Mouse (Mus musculus): ENCODE results near the gene Cacnb4. TPM values are rescaled to one million over a fixed set of nuclear protein-coding genes. Genes with fewer than 3 reads are reported as not detected.

Gene Cacnb4
- polyA plus RNA-seq, 1 experiment from 2014 or later = 2.8 TPM

DNA sequence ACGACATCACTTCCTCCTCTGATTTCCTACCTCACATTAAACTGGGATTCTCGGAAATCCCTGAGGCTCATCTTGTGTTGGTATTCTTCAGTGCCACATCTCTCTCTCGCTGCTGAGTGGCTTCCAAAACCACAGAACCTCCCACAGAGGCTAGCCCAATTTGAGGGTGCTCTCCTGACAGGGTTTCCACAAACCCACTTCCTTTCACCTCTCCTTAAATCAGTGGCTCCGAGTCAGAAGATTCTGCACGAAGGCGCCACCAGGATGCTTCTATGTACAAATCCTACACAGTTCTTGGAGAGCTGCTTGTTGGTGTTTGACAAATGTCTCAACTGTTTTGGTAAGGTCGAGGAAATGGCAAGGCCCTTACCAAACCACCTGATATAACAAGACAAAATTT, 115.5 kb downstream of the Cacnb4 start:
- ATAC-seq (ENCODE audit: low FRiP score) (no peak), DNase-seq (ENCODE audit: low spot score, missing footprints) (no peak)
- H3K36me3 ChIP-seq (ENCODE audit: control insufficient read depth, insufficient read depth, low read length) = no peaks in the 10 kb centered on the region
- no peaks in the 10 kb centered on the region for H3K27me3 ChIP-seq (ENCODE audit: control insufficient read depth, insufficient read depth, low read length)
- no peak overlapping the region for H3K4me2 ChIP-seq
- H3K4me3 ChIP-seq (ENCODE audit: low read depth, low read length) = no peak overlapping the region
- no peak overlapping the region for H3K9ac ChIP-seq (ENCODE audit: low read length)
- peaks cover 2% of the 10 kb centered on the region; the same call in 1 of the 2 replicates for H3K4me1 ChIP-seq (ENCODE audit: control insufficient read depth, insufficient read depth, low read length)
- H3K9me3 ChIP-seq (ENCODE audit: control insufficient read depth, low read length) = no peaks in the 10 kb centered on the region
- 84% methylated on average over 7 of the region's 7 CpGs for WGBS
- H3K27ac ChIP-seq (ENCODE audit: low read depth, low read length) = no peak overlapping the region

DNA sequence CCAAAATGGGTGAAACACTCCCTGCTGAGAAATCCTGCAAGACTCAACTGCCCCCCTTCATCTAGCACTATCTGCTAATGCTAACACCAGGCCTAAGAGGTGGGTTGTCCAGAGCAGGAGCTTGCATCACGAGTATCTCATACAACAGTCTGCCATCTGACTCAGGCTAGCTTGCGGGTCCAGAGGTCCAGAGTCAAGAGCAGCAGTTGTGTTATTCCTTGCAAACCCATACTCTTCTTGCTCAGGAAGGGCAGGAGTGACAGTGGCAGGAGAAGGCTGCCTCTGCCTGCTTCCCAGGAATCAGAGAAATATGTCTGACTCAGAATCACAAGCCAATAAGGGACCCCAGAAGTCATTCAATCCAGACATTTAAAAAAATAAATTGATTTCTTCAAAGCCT, 116.4 kb downstream of the Cacnb4 start:
- Histone ChIP-seq H3K4me1 (ENCODE audit: control insufficient read depth, insufficient read depth, low read length) (peaks cover 2% of the 10 kb centered on the region; the same call in 1 of the 2 replicates), H3K9me3 (ENCODE audit: control insufficient read depth, low read length) (no peaks in the 10 kb centered on the region), H3K4me3 (ENCODE audit: low read depth, low read length) (no peak overlapping the region), H3K36me3 (ENCODE audit: control insufficient read depth, insufficient read depth, low read length) (no peaks in the 10 kb centered on the region), H3K27me3 (ENCODE audit: control insufficient read depth, insufficient read depth, low read length) (no peaks in the 10 kb centered on the region), H3K4me2 (no peak overlapping the region), H3K27ac (ENCODE audit: low read depth, low read length) (no peak overlapping the region), H3K9ac (ENCODE audit: low read length) (no peak overlapping the region)
- no peak for ATAC-seq (ENCODE audit: low FRiP score)
- no peak for DNase-seq (ENCODE audit: low spot score, missing footprints)
- 76% methylated on average over 2 of the region's 2 CpGs for WGBS

DNA sequence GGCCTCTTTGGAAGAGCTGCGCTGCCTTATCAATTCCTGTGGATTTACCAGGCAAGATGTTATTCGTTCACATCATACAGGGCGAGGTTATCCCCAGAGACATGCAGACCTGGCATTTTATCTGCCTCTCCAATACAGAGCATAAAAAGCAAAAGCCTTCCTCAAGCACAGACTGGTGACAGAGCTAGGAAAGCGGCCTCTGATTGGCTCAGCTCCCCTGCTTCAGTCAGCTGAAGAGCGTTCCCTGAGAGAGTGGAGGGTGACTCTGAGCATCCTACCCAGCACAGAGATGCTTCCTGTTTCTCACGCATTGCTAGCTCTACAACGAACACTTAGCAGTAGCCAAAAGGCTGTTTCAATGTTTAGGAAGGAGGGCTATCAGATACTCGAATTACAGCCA, 118.2 kb downstream of the Cacnb4 start:
- peak overlapping the region; percentile 27 for H3K4me2 ChIP-seq
- ATAC-seq (ENCODE audit: low FRiP score) (peak; percentile 93), DNase-seq (ENCODE audit: low spot score, missing footprints) (no peak)
- H3K9ac ChIP-seq (ENCODE audit: low read length) = no peak overlapping the region; the same call in 1 of the 2 replicates
- no peak overlapping the region; the same call in 1 of the 2 replicates for H3K27ac ChIP-seq (ENCODE audit: low read depth, low read length)
- no peaks in the 10 kb centered on the region for H3K9me3 ChIP-seq (ENCODE audit: control insufficient read depth, low read length)
- H3K36me3 ChIP-seq (ENCODE audit: control insufficient read depth, insufficient read depth, low read length) = no peaks in the 10 kb centered on the region
- WGBS = 50% methylated on average over 8 of the region's 8 CpGs
- peaks cover 2% of the 10 kb centered on the region; the same call in 1 of the 2 replicates for H3K4me1 ChIP-seq (ENCODE audit: control insufficient read depth, insufficient read depth, low read length)
- H3K4me3 ChIP-seq (ENCODE audit: low read depth, low read length) = no peak overlapping the region
- no peaks in the 10 kb centered on the region for H3K27me3 ChIP-seq (ENCODE audit: control insufficient read depth, insufficient read depth, low read length)

DNA sequence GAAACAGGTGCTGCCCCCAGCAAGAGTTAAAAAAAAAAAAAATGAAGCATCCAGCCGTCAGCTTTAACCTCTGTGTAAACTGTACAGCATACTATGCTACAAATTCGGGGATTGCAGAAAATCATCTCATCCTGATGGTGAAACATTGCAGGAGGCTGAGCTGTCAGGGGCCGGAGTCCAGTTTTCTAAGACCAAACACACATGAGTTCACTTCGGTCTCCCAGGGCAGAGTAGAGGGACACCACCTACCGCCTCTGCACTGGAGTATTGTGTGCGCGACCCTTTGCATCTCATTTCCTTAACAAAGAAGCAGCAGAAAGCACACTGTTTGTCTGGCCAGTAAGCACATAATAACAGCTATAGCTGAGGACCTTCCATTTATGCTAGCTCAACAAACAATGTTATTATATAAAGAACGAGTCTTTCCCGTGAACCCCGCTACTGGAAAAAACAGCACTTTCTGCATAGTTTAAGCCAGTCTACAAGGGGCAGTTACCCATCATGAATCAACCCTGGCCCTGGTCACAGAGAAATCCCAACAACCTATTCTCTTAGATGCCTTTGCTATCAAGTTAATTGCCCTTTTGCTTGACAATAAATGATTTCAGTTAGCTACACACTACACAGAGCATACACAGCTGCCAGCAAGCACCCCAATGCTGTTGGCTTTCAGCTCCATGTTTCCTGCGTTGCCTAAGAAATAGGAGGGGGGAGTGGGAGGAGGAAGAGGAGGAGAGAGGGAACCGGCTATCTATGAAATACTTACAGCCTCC, 118.9 kb downstream of the Cacnb4 start:
- H3K9me3 ChIP-seq (ENCODE audit: control insufficient read depth, low read length) = no peaks in the 10 kb centered on the region
- H3K36me3 ChIP-seq (ENCODE audit: control insufficient read depth, insufficient read depth, low read length) = no peaks in the 10 kb centered on the region
- WGBS = 49% methylated on average over 12 of the region's 12 CpGs
- peaks cover 2% of the 10 kb centered on the region; the same call in 1 of the 2 replicates for H3K4me1 ChIP-seq (ENCODE audit: control insufficient read depth, insufficient read depth, low read length)
- H3K9ac ChIP-seq (ENCODE audit: low read length) = peak overlapping the region; percentile 6; the same call in 1 of the 2 replicates
- peak overlapping the region; percentile 27 for H3K4me2 ChIP-seq
- H3K27me3 ChIP-seq (ENCODE audit: control insufficient read depth, insufficient read depth, low read length) = no peaks in the 10 kb centered on the region
- peak; percentile 89 for DNase-seq (ENCODE audit: low spot score, missing footprints)
- H3K4me3 ChIP-seq (ENCODE audit: low read depth, low read length) = peak overlapping the region; percentile 9
- no peak overlapping the region; the same call in 1 of the 2 replicates for H3K27ac ChIP-seq (ENCODE audit: low read depth, low read length)
- peak; percentile 77 for ATAC-seq (ENCODE audit: low FRiP score)

DNA sequence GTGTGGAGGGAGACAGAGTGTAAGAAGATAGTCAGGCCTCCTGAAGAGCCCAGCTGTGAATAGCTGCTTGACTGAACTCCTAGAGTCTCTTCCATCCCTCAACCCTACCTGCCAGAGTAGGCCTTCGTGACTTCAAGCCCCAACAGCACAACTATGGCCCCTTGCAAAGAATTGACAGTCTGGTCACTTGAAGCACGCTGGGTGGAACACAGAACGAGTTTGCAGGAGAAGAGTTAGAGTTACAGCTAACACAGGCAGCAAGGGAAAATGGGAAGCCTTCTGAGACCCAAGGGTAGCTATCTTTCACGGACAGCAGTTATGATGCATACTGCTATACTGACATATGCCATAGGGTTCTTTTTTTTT, 119.7 kb downstream of the Cacnb4 start:
- Histone ChIP-seq H3K4me1 (ENCODE audit: control insufficient read depth, insufficient read depth, low read length) (peaks cover 2% of the 10 kb centered on the region; the same call in 1 of the 2 replicates), H3K36me3 (ENCODE audit: control insufficient read depth, insufficient read depth, low read length) (no peaks in the 10 kb centered on the region), H3K4me2 (peak overlapping the region; percentile 27), H3K4me3 (ENCODE audit: low read depth, low read length) (peak overlapping the region; percentile 9; the same call in 1 of the 2 replicates), H3K27me3 (ENCODE audit: control insufficient read depth, insufficient read depth, low read length) (no peaks in the 10 kb centered on the region), H3K9me3 (ENCODE audit: control insufficient read depth, low read length) (no peaks in the 10 kb centered on the region), H3K9ac (ENCODE audit: low read length) (no peak overlapping the region), H3K27ac (ENCODE audit: low read depth, low read length) (no peak overlapping the region)
- ATAC-seq (ENCODE audit: low FRiP score) = no peak
- no peak for DNase-seq (ENCODE audit: low spot score, missing footprints)
- WGBS = 83% methylated on average over 4 of the region's 4 CpGs

DNA sequence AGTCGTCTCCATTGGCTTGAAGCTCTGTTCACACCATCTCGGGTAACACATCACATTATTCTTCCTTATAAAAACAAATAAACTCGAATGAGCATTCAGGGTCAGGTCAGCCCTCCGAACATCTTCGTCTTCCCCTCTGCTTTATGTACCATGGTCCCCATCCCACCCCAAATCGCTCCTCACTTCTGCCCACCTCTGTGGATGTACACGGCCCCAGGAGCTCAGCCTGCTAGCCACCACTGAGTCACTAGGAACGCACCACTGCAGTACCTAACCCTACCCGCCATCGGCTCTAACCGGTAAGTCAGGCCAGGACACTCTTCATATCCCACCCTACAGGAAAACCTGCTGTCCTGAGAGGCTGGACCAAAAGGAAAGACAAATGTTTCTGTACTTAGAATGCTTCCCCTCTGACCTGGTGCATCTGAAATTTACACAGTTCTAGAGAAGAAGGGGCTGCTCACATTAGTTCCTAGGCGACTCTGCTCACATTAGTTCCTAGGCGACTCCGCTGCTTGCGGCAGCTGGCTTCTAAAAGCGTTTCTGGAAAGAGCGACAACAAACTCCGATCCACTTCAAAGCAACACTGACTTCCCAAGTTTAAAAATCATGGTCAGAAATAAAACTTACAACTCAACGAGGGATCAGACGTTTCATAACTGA, 120.2 kb downstream of the Cacnb4 start:
- Histone ChIP-seq H3K27ac (ENCODE audit: low read depth, low read length) (no peak overlapping the region), H3K4me1 (ENCODE audit: control insufficient read depth, insufficient read depth, low read length) (peaks cover 2% of the 10 kb centered on the region; the same call in 1 of the 2 replicates), H3K9me3 (ENCODE audit: control insufficient read depth, low read length) (no peaks in the 10 kb centered on the region), H3K4me3 (ENCODE audit: low read depth, low read length) (no peak overlapping the region), H3K9ac (ENCODE audit: low read length) (no peak overlapping the region; the same call in 1 of the 2 replicates), H3K36me3 (ENCODE audit: control insufficient read depth, insufficient read depth, low read length) (no peaks in the 10 kb centered on the region), H3K4me2 (peak overlapping the region; percentile 27), H3K27me3 (ENCODE audit: control insufficient read depth, insufficient read depth, low read length) (no peaks in the 10 kb centered on the region)
- 90% methylated on average over 20 of the region's 20 CpGs for WGBS
- ATAC-seq (ENCODE audit: low FRiP score) (no peak), DNase-seq (ENCODE audit: low spot score, missing footprints) (no peak)

DNA sequence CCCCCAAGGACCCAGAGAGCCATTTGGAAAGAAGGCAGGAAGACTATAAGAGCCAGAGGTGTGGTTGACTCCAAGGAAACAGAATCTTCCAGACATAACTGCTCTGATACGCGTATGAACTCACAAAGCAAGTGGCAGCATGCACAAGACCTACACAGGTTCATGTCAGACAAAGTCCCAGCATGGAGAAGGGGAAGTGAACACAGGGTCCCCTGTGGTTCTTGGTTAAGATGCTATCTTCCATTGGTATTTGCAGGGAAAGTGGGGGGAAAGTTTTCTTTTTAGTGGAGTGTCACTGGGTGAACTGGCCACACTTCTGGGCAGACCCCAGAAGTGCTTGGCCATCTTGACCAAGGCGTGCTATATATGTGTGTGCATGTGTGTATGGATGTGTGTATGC, 128.2 kb downstream of the Cacnb4 start:
- Histone ChIP-seq H3K36me3 (ENCODE audit: control insufficient read depth, insufficient read depth, low read length) (no peaks in the 10 kb centered on the region), H3K4me2 (no peak overlapping the region), H3K4me1 (ENCODE audit: control insufficient read depth, insufficient read depth, low read length) (no peaks in the 10 kb centered on the region), H3K27me3 (ENCODE audit: control insufficient read depth, insufficient read depth, low read length) (no peaks in the 10 kb centered on the region), H3K27ac (ENCODE audit: low read depth, low read length) (no peak overlapping the region), H3K9me3 (ENCODE audit: control insufficient read depth, low read length) (no peaks in the 10 kb centered on the region), H3K4me3 (ENCODE audit: low read depth, low read length) (no peak overlapping the region), H3K9ac (ENCODE audit: low read length) (no peak overlapping the region)
- DNase-seq (ENCODE audit: low spot score, missing footprints) = no peak
- no peak for ATAC-seq (ENCODE audit: low FRiP score)
- WGBS = 94% methylated on average over 3 of the region's 3 CpGs

DNA sequence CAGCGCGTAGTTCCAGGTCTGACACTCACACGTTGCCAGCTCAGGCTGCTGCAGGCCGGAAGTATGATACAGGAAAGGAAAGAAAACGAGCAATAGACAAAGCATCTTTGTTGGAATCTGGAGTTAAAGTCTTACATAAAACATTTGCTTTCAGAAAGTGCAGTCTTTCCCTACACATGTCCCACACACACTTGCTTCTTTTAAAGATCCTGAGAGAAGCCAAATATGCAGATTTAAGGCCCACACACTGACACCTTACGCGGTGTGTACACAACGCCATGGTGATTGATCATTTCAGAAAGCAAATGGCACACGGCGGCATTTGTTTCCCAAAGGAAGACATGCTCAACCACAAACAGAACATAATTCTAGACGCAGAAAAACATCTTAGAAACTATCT, 129.3 kb downstream of the Cacnb4 start:
- no peak overlapping the region for H3K4me2 ChIP-seq

DNA sequence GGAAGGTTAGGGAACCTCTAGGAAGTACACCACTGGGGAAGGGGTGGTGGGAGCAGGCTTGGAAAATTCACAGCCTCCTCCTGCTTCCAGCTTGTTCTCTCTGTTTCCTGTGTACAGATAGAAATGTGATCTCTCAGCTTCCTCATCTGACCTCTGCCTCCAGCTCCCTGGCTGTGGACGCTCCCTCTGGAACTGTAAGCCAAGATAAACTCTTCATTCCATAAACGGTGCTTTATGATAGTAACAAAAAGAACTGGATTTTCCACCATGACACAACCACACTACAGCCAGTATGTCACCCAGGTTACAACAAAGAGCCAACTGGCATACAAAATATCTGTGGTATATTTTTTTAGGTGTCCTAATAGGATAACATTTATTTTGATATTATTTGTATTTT, 132.1 kb downstream of the Cacnb4 start:
- 88% methylated on average over 2 of the region's 2 CpGs for WGBS
- no peak overlapping the region for H3K4me3 ChIP-seq (ENCODE audit: low read depth, low read length)
- H3K27ac ChIP-seq (ENCODE audit: low read depth, low read length) = no peak overlapping the region
- no peak for ATAC-seq (ENCODE audit: low FRiP score)
- no peak for DNase-seq (ENCODE audit: low spot score, missing footprints)
- no peaks in the 10 kb centered on the region for H3K27me3 ChIP-seq (ENCODE audit: control insufficient read depth, insufficient read depth, low read length)
- H3K4me2 ChIP-seq = no peak overlapping the region
- no peaks in the 10 kb centered on the region for H3K36me3 ChIP-seq (ENCODE audit: control insufficient read depth, insufficient read depth, low read length)
- H3K9me3 ChIP-seq (ENCODE audit: control insufficient read depth, low read length) = no peaks in the 10 kb centered on the region
- H3K4me1 ChIP-seq (ENCODE audit: control insufficient read depth, insufficient read depth, low read length) = no peaks in the 10 kb centered on the region
- H3K9ac ChIP-seq (ENCODE audit: low read length) = no peak overlapping the region

More for the DNA sequence above, 129.3 kb downstream of the Cacnb4 start:
- H3K4me1 ChIP-seq (ENCODE audit: control insufficient read depth, insufficient read depth, low read length) = no peaks in the 10 kb centered on the region
- H3K27me3 ChIP-seq (ENCODE audit: control insufficient read depth, insufficient read depth, low read length) = no peaks in the 10 kb centered on the region
- no peak for ATAC-seq (ENCODE audit: low FRiP score)
- DNase-seq (ENCODE audit: low spot score, missing footprints) = no peak
- no peak overlapping the region for H3K4me3 ChIP-seq (ENCODE audit: low read depth, low read length)
- H3K9ac ChIP-seq (ENCODE audit: low read length) = no peak overlapping the region
- no peak overlapping the region for H3K27ac ChIP-seq (ENCODE audit: low read depth, low read length)
- no peaks in the 10 kb centered on the region for H3K36me3 ChIP-seq (ENCODE audit: control insufficient read depth, insufficient read depth, low read length)
- no peaks in the 10 kb centered on the region for H3K9me3 ChIP-seq (ENCODE audit: control insufficient read depth, low read length)
- 92% methylated on average over 11 of the region's 11 CpGs for WGBS
